Mouse (Mus musculus) fibroblast of lung, adult 2 months (primary cell): ENCODE data around the gene Bcor.

Source experiments
- DNase-seq: peaks from one replicate; pipeline ENCODE4 v3.0.0-alpha.2; 2011; ENCODE audit warnings: low read depth

The Bcor gene

DNA sequence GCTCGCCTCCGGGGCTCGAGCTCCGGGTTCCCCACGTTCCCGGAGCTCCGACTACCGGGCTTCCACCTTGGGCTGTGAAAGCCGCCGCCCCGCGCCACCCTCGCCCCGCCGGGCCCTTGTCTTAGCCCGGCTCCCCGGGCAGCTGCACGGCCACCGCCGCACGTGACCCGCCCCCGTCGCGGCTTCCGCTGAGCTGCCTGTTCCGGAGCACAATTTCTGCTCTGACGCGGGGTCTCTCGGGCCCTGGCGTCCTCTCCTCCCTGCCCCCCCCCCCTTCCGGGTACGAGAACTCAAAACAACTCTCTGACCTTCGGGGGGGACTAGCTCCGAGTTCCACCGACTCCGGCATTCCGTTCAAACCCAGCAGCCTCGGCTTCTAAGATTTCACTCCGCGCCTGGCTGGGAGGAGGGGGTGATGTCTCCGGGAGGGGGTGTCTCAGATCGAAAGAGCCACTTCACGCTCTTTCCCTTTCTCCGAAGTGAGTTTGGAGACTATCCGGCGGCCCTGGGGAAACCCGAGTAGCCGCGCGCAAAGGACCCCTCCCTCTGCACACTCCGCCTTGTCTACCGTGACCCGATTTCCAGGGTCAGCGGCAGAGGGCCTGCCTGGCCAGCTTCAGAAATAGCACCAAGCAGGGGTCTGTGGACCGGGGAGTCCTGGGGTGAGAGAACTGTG, at the start of gene Bcor:
Gene Bcor, minus strand, starts transcription at position 375 of the 676 bp plus-strand sequence.
- no peak for DNase-seq

DNA sequence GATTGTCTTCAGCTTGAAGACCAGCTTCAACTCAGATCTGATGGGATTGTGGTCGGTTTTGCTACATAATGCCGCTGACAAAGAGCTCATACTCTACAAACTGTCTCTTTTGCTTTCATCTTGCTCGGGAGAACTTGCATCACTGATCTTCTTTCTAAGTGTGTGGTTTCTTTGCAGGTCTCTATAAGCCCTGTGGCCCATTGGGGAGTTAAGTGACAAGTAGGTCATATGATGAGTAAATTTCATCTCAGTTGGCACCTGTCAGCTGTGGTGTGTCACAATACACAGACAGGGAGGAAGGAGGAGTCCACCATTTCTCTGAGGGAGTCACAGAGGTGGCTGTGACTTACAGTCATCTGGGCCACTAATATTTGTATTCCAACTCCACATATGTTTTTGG, 42.8 kb upstream of the Bcor start:
- no peak for DNase-seq

DNA sequence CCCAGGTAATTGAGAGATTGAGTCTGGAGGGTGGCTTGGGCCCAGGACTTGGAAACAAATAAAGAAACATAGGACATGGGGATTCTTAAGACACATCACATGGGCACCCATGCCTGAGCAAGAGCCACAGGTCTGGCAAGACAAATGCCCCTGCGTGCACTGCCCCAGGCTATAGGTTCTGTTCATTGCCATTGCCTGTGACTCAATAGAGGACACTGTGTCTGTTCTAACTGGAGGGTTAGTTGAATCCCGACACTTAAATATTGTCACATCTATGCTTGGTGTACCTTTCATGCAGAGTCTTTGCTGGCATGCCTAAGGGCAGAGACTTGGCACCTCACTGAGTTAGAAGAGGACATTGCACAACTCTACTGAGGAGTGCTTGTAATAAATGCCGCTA, 41.0 kb upstream of the Bcor start:
- no peak for DNase-seq

DNA sequence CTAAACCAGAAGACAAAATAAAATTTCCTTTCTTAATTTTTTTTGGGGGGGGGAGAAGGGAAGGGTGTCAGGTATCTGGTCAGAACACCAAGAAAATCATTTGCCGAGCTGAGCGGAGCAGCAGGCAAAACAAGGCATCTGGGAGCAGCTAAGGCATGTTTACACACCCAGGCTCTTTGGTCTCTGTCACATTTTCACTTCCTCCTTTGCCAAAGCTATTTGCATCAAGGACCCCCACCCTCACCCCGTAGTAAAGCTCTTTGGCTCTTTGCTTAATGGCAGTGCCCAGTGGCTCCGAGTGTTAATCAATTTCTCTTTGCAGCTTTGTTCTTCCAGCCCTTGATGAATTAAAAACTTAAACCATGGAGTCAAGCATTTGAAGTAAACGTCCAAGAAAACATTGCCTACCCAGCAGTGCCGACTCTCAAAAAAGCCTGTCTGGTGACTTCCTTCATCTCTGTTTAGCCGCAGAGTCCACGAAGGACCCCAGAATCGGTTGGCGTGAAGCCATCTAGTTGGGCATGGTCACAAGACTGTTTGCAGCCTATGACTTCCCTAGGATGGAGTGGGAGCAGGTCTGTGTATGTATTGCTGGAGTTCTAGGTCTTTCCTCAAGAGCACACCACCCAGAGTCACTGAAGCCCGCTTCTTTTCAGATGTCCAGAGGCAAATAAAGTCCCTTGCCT, 35.2 kb upstream of the Bcor start:
- DNase-seq: no peak

DNA sequence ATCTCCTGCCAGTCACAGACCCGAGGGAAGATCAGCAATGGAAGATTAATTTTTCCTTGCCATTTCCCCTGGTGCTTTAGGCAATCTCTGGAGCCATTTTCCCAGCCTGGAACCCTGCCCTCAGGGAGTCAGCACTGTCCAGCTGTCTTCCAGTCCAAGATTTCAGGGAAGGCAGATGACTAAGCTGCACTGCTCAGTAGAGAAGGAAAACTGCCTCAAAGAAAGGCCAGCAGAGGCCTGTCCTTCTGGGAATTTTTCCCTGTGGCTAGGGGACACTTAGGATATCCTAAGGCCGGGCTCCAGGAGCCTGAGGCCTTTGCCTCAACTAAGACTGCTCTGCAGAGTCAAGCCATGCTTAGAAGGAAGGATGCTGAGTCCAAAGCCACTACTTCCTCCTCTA, 32.2 kb upstream of the Bcor start:
- no peak for DNase-seq

DNA sequence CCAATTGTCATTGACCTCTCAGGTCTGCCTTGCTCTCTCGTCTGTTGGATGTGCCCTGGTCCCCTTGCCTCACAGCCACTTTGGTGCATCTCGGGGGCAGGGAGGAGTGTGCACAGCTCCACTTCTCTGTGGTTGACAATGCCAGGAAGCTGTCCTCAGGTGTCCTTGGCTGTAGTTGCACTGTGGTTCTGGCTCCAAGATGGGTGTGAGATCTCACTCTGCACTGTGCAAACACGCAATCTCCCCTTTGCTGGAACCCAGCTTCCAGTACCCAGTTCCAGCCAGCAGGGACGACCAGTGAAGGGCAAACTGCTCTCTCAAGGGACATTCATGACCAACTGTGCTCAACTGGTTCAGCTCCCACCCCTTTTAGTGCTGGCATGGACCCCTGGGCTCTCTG, 29.4 kb upstream of the Bcor start:
- DNase-seq: no peak

DNA sequence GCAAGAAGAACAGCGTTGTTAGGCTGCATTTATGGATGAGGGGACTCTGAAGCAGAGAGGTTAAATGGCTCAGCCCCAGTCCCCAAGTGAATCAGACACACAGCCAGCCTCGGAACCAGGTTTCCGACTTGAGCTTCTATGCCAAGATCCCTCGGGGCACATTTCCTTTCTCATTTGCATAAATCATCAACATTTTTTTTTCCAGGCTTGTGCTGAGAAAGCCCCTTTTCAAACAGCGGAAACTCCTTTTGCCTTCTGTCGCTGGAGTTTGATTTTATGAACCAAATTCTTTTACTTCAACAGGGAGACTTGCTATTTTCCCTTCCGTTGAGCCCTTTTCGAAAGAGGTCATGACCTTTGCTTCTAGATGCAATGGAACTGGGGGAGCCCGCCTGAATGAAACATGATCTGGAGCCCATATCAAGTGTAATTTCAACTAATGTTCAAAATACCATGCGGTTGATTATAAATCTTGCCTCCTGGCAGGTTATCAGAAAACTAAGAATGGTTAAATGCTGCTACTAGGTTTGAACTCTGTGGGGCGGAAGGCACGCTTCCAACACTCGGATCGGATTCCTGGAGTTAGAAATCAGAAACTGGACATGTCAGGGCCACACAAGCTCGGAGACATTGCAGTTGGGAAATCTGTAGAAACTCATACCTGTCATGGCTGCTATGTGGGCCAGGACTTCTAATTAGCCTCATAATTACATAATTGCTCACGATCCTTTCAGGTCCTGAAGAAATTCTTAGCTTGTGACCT, 15.2 kb upstream of the Bcor start:
- no peak for DNase-seq

DNA sequence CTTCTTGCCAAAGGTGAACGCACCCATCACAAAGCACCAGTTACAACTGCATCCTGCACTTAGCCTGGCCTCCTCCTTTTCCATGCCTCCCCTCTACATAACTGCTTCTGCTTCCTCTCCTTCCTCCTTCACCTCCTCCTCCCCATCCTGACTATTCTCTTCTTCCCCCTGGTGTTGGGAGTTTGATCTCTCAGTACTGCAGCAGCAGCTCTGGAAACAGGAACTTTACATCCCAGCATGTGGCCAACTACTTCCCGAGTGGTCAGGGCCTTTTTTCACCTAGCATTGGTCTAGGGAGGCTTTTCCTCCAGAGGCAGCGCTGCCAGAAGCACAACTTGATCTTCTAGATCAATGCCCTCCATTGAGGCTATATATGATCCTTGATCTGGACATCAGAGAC, 10.0 kb upstream of the Bcor start:
- DNase-seq: no peak

DNA sequence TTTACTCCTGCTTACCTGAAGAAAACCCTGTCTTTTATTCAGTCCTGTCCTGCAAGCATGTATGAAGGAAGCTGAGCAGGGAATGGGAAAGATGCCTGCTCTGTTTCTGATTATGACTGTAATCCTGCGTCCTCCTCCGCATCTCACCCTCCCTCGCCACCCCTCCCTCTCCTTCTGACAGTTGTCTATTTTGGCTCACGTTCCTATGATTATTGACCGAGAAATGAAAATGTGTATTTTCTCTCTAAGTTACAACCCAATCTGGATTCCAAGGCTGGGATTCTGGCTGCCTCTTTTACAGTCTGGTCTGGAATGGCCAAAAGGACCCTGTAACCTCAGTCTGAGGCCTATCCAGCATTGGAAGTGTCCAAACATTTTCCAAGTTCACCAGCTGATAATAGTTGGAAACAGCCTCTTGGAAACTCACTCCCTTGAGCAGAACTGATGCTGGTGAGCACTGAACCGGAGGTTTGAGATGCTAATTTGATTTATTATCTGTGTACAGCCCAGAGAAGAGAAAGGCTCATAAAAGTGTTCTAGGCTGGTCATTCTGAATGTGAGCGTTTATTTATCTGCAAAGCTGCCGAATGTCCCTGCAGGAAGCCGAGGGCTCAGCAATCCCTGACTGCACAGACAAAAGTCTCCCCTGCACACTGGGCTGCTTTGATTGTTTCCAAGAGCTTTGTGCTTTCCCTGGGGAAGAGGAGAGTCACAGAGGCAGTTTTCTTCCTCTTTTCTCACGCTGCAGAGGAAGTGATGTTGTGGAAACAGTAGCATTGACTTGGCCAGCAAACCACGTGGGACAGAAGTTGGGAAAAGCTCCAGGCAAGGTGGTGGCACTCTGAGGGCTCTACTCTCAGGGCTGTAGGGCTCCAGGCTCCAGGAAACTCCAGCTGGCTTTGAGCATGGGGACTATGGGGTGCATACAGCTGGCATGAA, 4.7 kb upstream of the Bcor start:
- DNase-seq: no peak

DNA sequence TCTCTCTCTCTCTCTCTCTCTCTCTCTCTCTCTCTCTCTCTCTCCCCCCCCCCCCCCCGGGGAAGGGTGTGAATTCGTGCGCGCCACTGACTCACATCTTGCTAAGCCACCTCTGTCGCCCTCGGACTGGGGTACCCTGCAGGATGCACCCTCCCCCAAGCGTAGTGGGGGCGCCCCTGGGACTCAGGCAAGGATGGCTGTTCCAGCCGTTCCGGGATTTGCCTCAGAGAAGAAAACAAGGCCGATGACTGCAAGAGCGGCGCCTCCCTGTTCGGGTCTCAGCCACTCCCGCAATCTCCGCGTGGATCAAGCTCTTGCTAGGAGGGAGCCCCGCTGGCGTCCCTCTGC, 647 bp downstream of the Bcor start:
- no peak for DNase-seq

DNA sequence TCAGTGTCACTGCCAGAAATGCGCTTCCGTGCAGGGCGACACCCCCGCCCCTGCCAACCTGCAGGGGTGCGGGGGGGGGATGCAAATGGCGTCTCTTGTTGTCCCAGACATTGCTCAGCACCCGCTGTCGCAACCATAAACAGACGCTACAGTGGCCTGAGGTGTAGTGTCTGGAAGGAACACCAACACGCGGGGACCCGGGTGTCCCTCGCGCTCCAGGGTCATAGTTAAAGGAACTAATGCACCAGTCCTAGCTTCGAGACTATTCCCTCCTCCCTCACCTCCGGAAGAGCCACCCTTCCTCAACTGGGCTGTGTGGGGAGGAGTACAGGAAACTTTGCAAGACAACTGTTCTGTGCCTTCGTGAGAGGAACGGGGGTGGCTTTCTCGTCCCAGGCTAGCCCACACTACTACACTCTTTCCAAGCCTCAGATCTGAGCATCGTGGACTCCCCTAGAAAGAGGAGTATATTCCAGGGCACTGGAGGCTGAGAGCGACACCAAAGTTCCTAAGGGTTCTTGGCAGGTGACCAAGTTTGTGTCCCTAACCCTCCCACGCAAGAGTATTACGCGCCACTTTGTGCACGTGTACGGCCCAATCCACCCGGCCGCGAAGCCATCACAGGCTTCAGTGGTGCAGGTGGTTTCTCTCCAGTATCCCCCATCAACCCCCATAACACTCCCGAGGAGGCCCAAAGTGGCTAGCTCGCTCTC, 1.2 kb downstream of the Bcor start:
- DNase-seq: no peak

DNA sequence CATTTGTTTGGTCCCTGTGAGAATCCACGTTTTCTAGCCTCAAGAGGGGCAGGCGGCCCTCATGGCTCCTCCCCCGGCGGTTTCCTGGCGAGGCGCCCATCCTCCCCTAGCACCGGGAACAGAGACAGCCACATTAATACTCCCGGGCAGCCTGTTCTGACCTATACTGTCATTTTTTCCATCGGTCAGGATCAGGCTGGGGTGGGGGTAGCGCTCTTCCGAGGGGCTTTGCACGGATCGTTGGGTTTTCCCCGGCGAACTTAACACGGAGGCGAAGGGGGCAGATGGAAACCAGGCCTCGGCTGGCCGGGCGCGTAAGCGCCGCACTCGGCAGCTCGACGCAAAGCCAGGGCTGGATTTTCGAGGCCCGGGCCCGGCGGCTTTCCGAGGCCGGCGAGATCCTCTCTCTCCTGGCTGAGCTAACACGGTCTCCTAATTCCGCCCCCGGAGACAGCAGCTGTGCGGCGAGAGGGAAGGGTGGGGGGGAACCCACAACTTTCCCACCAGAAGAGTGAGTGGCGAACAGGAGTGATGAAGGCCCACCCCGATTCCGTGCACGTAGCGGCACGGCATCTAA, 1.8 kb downstream of the Bcor start:
- DNase-seq: no peak

DNA sequence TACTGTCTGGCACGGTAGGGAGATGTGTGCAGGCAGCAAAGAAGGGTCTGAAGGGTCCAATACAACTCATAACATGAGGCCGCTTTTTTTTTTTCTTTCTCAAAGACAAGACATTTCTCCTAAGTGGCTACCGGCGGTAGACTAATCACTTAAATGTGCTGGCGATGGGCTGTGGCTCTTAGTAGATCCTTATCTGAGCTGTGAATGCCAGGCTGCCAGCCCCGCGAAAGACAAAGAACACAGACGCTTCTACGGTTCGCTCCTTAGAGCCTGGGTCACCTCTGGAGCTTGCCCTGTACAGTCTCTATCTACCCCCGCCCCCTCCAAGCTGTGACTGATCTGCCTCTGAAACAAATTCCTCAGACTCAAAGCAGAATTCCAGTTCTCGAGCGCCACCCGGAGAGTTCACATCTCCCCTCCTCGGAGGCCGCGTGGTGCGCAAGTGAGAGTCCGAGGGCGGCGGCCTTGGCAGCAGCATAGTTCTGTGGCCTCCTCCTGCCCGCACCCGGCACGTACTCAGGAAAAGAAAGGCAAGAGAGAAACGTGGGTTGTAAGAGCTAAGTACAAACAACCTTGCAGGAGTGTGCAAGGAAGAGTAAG, 2.7 kb downstream of the Bcor start:
- no peak for DNase-seq

DNA sequence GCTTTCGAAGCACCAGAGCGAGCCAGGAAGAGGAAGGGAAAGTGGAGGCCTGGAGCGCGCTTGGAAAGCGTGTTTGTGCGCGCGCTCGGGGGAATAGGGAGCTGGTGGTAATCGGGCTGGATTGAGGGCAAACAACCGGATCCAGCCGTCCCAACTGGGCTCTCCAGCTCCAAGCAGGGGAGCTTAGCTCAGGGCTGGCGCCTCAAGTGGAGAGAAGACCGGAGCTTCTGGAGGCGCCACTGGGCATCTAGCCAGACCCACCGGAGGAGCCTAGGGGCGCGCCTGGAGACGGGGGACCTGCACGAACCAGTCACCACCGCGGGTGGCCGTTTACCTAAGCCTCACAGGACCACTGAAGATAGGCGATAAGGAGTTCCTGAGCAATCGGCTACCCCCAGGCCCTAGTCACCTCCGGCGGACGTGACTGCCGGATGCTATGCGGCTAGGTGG, 4.3 kb downstream of the Bcor start:
- DNase-seq: no peak

DNA sequence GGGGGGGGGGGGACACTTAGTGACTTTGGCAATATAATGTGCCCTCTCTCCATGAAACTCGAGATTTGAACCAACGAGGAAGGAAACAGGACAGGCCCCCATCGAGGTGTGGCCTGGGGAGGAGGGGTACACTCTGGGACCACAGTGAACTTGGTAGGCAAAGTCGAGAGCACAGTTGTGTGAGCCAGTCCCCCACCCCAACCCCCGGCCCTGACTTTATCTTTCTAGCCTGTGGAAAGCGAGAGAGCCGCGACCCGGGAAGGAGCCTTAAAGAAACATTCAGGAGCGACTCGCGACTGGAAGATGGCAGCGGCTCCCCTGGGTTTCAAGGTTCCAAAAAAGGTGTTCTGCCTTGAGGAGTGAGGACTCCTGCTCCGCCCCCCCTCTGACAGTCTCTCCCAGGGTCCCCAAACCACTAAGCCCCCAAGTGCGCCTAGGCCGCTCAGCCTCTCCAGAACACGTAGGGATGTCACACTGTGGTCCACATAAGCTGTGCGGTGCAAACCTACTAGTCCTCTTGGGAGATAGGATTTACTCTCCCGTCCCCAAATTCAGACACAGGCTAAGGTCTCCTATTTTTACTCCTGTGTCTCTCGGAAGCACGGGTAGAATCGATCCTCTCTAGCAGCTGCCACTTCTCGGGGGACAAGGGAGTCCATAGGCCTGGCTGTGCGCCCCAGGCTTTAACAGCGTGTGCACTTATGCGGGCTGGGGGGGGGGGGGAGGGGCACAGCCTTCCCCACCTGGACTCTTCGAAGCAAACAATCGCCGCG, 4.9 kb downstream of the Bcor start:
- no peak for DNase-seq

DNA sequence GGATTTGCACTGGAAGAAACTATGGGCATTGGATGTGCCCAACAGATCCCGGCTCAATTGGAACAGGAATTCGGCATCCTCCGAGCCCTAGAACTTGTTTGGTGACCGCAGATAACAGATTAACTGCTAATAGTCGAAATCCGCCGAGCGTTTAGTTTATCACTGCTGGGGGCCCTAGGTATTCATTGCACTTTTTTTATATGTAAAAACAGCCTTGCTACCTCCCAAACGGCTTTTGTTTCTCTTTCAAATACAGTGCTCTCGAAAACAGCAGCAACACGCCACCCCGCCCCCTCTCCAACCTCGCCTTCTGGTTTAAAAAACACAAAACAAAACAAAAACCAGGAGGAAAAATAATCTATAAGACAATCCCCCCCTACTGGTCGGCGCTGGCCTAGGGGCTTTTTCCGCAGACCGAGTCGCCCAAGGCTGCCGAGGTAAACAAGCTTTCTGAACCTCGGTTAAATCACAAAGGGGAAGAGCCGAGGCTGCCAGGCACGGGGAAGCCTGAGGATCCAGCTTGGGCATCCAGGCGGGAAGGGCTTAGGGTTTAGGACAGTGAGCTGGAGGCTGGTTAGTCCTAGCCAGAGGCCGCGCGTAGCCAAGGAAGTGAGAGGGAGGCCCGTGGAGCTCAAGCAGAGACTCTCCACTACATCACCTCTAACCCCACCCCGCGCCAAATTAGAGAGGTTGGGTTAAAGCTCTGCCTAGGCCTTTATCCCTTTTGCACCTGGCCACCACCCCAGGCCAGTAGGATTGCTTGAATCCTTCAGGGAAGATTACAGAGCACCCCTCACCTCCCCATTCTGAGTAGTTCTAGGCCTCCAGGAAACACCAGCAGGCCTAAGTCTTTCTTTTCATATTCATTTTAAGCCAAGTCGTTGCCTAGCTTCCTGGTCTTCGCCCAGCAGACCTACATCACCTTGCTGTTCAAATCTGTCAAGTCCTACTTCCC, 6.7 kb downstream of the Bcor start:
- no peak for DNase-seq

DNA sequence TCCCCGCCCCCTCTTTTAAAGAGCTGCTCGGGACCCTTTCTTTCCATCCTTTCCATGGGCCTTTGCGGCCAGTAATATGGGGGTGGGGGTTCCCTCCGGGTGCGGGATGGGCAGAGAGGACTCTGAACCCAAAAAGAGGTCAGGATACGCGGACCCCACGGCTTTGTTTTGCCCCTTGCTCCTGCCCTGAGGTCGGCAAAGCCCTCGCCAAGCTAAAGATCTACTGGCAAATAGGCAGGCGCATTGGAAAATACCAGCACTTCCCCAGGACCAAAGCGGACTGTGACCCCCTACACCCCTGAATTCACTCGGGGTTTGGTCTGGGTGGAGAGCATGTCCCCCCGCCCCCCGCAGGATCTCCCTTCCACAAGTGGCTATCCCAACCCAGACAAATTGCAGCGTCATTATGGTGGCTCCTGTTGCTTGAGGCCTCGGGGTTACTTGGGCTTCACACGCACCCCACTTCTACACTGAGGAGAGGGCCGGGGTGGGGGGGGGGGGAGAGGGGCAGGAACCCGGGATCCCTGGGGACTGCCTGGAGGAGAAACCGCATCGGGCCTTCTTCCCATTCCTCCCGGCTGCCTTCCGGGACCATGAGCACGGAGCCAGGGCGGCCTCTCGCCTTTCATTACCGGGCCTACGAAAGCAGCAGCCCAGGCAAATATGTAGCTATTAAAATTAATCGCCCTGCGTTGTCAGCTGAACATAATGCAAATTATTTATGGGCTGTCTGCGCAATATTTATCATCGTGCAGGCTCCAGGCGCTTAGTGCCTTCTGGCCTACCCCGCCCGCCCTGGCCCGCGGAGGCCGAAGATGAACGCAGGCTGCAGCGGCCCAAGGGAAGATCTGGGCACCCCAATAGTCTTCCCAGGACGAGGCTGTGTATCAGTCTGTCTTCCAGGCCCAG, 7.9 kb downstream of the Bcor start:
- DNase-seq: no peak
